Mouse (Mus musculus) brown adipose tissue, adult 24 weeks (tissue): ENCODE measurements around the gene Zfp369. TPM values are rescaled to one million over a fixed set of nuclear protein-coding genes. Genes with fewer than 3 reads are reported as not detected.
A peak's percentile ranks its signal among the peaks of the same experiment; 100 is the strongest.
"Not testable (repeated sequence)": the region's sequence is repeated elsewhere in the genome, so short reads cannot be mapped to it uniquely, and the experiment has no call there.

Experiments used
- H3K27ac ChIP-seq: fragments of 200-500 bp; replicated peaks from 2 replicates; pipeline ENCODE4 v1.5.1; 2012; ENCODE audit warnings: low read depth, mild to moderate bottlenecking, low read length
- H3K4me1 ChIP-seq: fragments of 200-500 bp; 2 replicates; pipeline ENCODE4 v1.6.1; 2012; ENCODE audit warnings: low read length, mixed read lengths; ENCODE audit not compliant: control insufficient read depth, insufficient read depth, insufficient read length
- H3K4me3 ChIP-seq: fragments of 200-500 bp; 2 replicates; pipeline ENCODE4 v1.5.1; 2012; ENCODE audit warnings: low read depth, mild to moderate bottlenecking, low read length, moderate library complexity; ENCODE audit not compliant: insufficient read depth
- polyA plus RNA-seq: library from polyadenylated mRNA; stranded (reverse); fragments of >200 nt; gene quantifications from 2 replicates; pipeline ENCODE4 v1.2.4, GENCODE M21; 2012; ENCODE audit not compliant: missing spikeins, insufficient read depth, insufficient read length

Gene Zfp369
- 6.2 and 9.6 TPM in 2 replicates for polyA plus RNA-seq

GRCm38 (mm10) chr13:65278383-65279341 lies at the start of gene Zfp369:
TSS of gene Zfp369 (plus strand) at chr13:65278814.
- peak within 1 kb of the TSS; percentile 82 for H3K4me3 ChIP-seq
- H3K27ac ChIP-seq = peak within 1 kb of the TSS; percentile 89
- H3K4me1 ChIP-seq = no peaks in the 10 kb centered on the region; the same call in 1 of the 2 replicates

- Histone ChIP-seq H3K4me1 (peaks cover under 1% of the 10 kb centered on the region; the same call in 1 of the 2 replicates), H3K27ac (no peak overlapping the region), H3K4me3 (no peak overlapping the region)
These were observed 41.4 kb upstream of the Zfp369 start for GRCm38 (mm10) chr13:65237211-65237610.

GRCm38 (mm10) chr13:65240509-65241098 lies 38.0 kb upstream of the Zfp369 start:
- Histone ChIP-seq H3K4me1 (peaks cover 3% of the 10 kb centered on the region; the same call in 1 of the 2 replicates), H3K27ac (peak overlapping the region; percentile 29), H3K4me3 (peak overlapping the region; percentile 71)

GRCm38 (mm10) chr13:65241099-65241626 lies 37.5 kb upstream of the Zfp369 start:
- H3K4me3 ChIP-seq = peak overlapping the region; percentile 71
- H3K4me1 ChIP-seq = peaks cover 3% of the 10 kb centered on the region; the same call in 1 of the 2 replicates
- H3K27ac ChIP-seq = peak overlapping the region; percentile 29

GRCm38 (mm10) chr13:65241627-65242318 lies 36.8 kb upstream of the Zfp369 start:
- Histone ChIP-seq H3K4me3 (peak overlapping the region; percentile 71), H3K4me1 (peaks cover 3% of the 10 kb centered on the region; the same call in 1 of the 2 replicates), H3K27ac (no peak overlapping the region)

GRCm38 (mm10) chr13:65242319-65242787 lies 36.3 kb upstream of the Zfp369 start:
- H3K27ac ChIP-seq = no peak overlapping the region

GRCm38 (mm10) chr13:65243273-65243672 lies 35.3 kb upstream of the Zfp369 start:
- Histone ChIP-seq H3K27ac (no peak overlapping the region), H3K4me3 (no peak overlapping the region)

More at GRCm38 (mm10) chr13:65242319-65242787, 36.3 kb upstream of the Zfp369 start:
- peaks cover 3% of the 10 kb centered on the region; the same call in 1 of the 2 replicates for H3K4me1 ChIP-seq
- H3K4me3 ChIP-seq = peak overlapping the region; percentile 71

GRCm38 (mm10) chr13:65258175-65258954 lies 20.2 kb upstream of the Zfp369 start:
- Histone ChIP-seq H3K27ac (no peak overlapping the region), H3K4me3 (peak overlapping the region; percentile 18; the same call in 1 of the 2 replicates), H3K4me1 (no peaks in the 10 kb centered on the region)

More at GRCm38 (mm10) chr13:65243273-65243672, 35.3 kb upstream of the Zfp369 start:
- H3K4me1 ChIP-seq = peaks cover 3% of the 10 kb centered on the region; the same call in 1 of the 2 replicates

GRCm38 (mm10) chr13:65259239-65259638 lies 19.4 kb upstream of the Zfp369 start, which contains the start of gene Gm10775:
TSS of gene Gm10775 (plus strand) at chr13:65259539.
- H3K27ac ChIP-seq = no peak within 1 kb of the TSS
- H3K4me1 ChIP-seq = no peaks in the 10 kb centered on the region
- H3K4me3 ChIP-seq = peak within 1 kb of the TSS; percentile 18; the same call in 1 of the 2 replicates

- no peaks in the 10 kb centered on the region for H3K4me1 ChIP-seq
- no peak overlapping the region for H3K4me3 ChIP-seq
- H3K27ac ChIP-seq = no peak overlapping the region
These were observed 16.5 kb upstream of the Zfp369 start for GRCm38 (mm10) chr13:65262086-65262485.

GRCm38 (mm10) chr13:65277994-65278382 lies 626 bp upstream of the Zfp369 start:
- H3K27ac ChIP-seq = peak overlapping the region; percentile 89
- H3K4me3 ChIP-seq = peak overlapping the region; percentile 82
- H3K4me1 ChIP-seq = no peaks in the 10 kb centered on the region; the same call in 1 of the 2 replicates

- H3K4me3 ChIP-seq = no peak overlapping the region
- no peak overlapping the region for H3K27ac ChIP-seq
- no peaks in the 10 kb centered on the region for H3K4me1 ChIP-seq
These were observed 8.2 kb downstream of the Zfp369 start for GRCm38 (mm10) chr13:65286771-65287170.

GRCm38 (mm10) chr13:65296354-65296753 lies 17.7 kb downstream of the Zfp369 start:
- H3K4me1 ChIP-seq = no peaks in the 10 kb centered on the region
- H3K4me3 ChIP-seq = no peak overlapping the region
- H3K27ac ChIP-seq = no peak overlapping the region

GRCm38 (mm10) chr13:65310849-65311248 lies 32.2 kb downstream of the Zfp369 start:
- H3K4me3 ChIP-seq = peak overlapping the region; percentile 37; the same call in 1 of the 2 replicates
- not testable (repeated sequence) for H3K4me1 ChIP-seq

More at GRCm38 (mm10) chr13:65310849-65311248, 32.2 kb downstream of the Zfp369 start:
- H3K27ac ChIP-seq = not testable (repeated sequence)
